Mouse (Mus musculus): Measurements from ENCODE around the gene Gpatch8.
A peak's percentile ranks its signal among the peaks of the same experiment; 100 is the strongest.

DNA sequence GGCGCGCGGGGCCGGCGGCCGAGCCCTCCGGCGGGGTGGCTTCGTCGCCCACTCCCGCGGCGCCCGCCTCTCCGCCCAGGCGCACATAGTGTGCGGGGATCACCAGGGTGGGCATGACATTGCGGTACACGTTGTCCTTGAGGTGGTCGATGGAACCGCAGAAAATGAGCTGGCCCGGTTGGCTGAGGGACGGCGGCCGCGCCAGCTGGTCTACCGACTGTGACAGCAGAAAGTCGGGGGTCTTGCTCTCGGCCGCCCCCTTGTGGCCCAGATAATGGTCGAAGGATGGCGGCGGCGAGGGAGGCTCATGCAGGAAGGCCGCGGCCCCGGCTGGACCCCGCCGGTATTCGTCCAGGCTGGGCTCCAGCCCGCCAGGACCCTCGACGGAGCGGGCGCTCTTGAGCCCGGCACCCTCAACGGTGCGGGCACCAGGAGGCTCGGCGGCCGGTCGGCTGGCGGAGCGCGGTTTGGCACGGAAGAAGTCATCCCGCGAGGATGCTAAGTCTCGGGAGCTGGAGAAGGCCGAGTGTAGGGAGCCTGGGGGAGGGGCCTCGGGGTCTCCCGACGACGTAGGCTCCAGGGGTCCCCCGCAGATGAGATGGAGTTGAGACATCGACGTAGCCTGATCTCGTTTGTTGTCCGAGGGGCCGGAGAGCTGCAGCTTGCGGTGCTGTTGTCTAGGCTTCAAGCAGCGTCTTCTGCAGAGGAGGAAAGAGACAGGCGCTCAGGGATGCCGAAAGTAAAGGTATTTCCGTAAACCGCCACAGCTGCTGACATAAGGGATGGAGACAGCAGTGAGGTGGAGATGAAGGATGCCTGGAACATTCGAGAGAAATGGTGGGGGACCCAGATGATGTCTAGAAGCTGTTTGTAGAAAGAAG is 117.7 kb downstream of the Gpatch8 start:
- no peak for TF ChIP-seq RCOR1 (conservative IDR thresholded peaks at IDR 0.05; ENCODE audit: low read depth, low read length)
- TF ChIP-seq MEF2A (IDR thresholded peaks at IDR 0.05; ENCODE audit: borderline replicate concordance, low read depth, low read length) = no peak
- no peak for TF ChIP-seq POLR2A (IDR thresholded peaks at IDR 0.05; ENCODE audit: low read depth, low read length)
- TF ChIP-seq CTCF (conservative IDR thresholded peaks at IDR 0.05 in 1 of 2, IDR thresholded peaks at IDR 0.05 in 1 of 2; ENCODE audit: low read depth in 2 of 2, low read length in 2 of 2) = peak in 1 of 2 experiments; percentile 11; a peak in 1 of 4 replicates
- no peak for TF ChIP-seq CHD2 (IDR thresholded peaks at IDR 0.05; ENCODE audit: low read length)

All from CH12.LX (cell line).